Mouse (Mus musculus): ENCODE measurements around the gene Nlrp6.

DNA sequence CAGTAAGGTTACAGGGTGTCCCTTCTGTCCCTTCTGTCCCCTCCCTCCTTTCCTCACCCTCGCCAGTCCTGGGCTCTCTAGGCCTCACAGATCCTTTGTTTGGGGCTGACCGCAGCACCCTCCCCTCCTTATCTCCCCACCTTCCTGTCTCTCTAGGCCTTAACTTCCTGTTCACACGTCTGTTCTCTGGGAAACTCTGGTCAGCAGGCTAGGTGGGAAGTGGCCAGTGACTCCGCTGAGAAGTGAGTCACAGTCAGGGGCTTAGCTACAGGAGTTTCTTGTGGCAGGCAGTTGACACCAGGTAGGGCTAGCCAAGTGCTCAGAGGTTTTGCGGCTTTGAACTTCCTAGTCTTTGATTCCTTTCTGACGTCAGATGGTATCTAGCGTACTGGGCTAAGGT is 26.3 kb downstream of the Nlrp6 start:
- no peak for TF ChIP-seq CTCF (IDR thresholded peaks at IDR 0.05; ENCODE audit: borderline replicate concordance, insufficient read depth, low read length)
- no peak for TF ChIP-seq POLR2A (IDR thresholded peaks at IDR 0.05; ENCODE audit: low read depth, low read length)

All from embryonic fibroblast, embryonic 13.5 days (primary cell).